Mouse (Mus musculus): ENCODE results near the gene Gtf3c6. TPM values are rescaled to one million over a fixed set of nuclear protein-coding genes. Genes with fewer than 3 reads are reported as not detected.

Gtf3c6 gene
- polyA plus RNA-seq, 1 experiment = 2.4 TPM

- H3K27ac ChIP-seq (ENCODE audit: insufficient read depth, low read depth, low read length) = peak overlapping the region; percentile 65
- TF ChIP-seq CTCF (IDR thresholded peaks at IDR 0.05; ENCODE audit: extremely low read depth, insufficient read length, insufficient replicate concordance, low read depth, low read length) = no peak
- no peak for TF ChIP-seq POLR2A (IDR thresholded peaks at IDR 0.05; ENCODE audit: low read depth, low read length)
- under 1% methylated on average over 5 of the region's 5 CpGs for WGBS
- H3K36me3 ChIP-seq (ENCODE audit: control insufficient read depth, insufficient read depth, low read length) = no peaks in the 10 kb centered on the region
- H3K4me3 ChIP-seq (ENCODE audit: low read depth, low read length) = no peak overlapping the region
- peaks cover 3% of the 10 kb centered on the region; the same call in 1 of the 2 replicates for H3K4me1 ChIP-seq (ENCODE audit: control insufficient read depth, insufficient read depth, insufficient read length, low read length)
- no peaks in the 10 kb centered on the region for H3K27me3 ChIP-seq (ENCODE audit: control insufficient read depth, insufficient read depth, low read length)
These were observed 1.1 kb upstream of the Gtf3c6 start for GRCm38 (mm10) chr10:40258976-40259375.

GRCm38 (mm10) chr10:40258401-40258966, 576 bp upstream of the Gtf3c6 start:
- TF ChIP-seq POLR2A (IDR thresholded peaks at IDR 0.05; ENCODE audit: low read depth, low read length) = peak; percentile 83; the same call in 1 of the 2 replicates
- peak; percentile 30; the same call in 1 of the 2 replicates for TF ChIP-seq CTCF (IDR thresholded peaks at IDR 0.05; ENCODE audit: extremely low read depth, insufficient read length, insufficient replicate concordance, low read depth, low read length)
- H3K27ac ChIP-seq (ENCODE audit: insufficient read depth, low read depth, low read length) = peak overlapping the region; percentile 65
- no peaks in the 10 kb centered on the region for H3K27me3 ChIP-seq (ENCODE audit: control insufficient read depth, insufficient read depth, low read length)
- 0% methylated on average over 12 of the region's 12 CpGs for WGBS
- H3K4me3 ChIP-seq (ENCODE audit: low read depth, low read length) = peak overlapping the region; percentile 22; the same call in 1 of the 2 replicates
- H3K4me1 ChIP-seq (ENCODE audit: control insufficient read depth, insufficient read depth, insufficient read length, low read length) = peaks cover 3% of the 10 kb centered on the region; the same call in 1 of the 2 replicates
- H3K36me3 ChIP-seq (ENCODE audit: control insufficient read depth, insufficient read depth, low read length) = peaks cover 3% of the 10 kb centered on the region; the same call in 1 of the 2 replicates

GRCm38 (mm10) chr10:40256716-40257115, 1.2 kb downstream of the Gtf3c6 start:
- under 1% methylated on average over 5 of the region's 5 CpGs for WGBS

GRCm38 (mm10) chr10:40250969-40251368, 6.9 kb downstream of the Gtf3c6 start:
- TF ChIP-seq CTCF (IDR thresholded peaks at IDR 0.05; ENCODE audit: extremely low read depth, insufficient read length, insufficient replicate concordance, low read depth, low read length) = no peak
- TF ChIP-seq POLR2A (IDR thresholded peaks at IDR 0.05; ENCODE audit: low read depth, low read length) = no peak
- WGBS = 66% methylated on average over 6 of the region's 6 CpGs
- peaks cover 35% of the 10 kb centered on the region for H3K36me3 ChIP-seq (ENCODE audit: control insufficient read depth, insufficient read depth, low read length)

More at GRCm38 (mm10) chr10:40256716-40257115, 1.2 kb downstream of the Gtf3c6 start:
- TF ChIP-seq POLR2A (IDR thresholded peaks at IDR 0.05; ENCODE audit: low read depth, low read length) = no peak
- no peak for TF ChIP-seq CTCF (IDR thresholded peaks at IDR 0.05; ENCODE audit: extremely low read depth, insufficient read length, insufficient replicate concordance, low read depth, low read length)
- H3K4me1 ChIP-seq (ENCODE audit: control insufficient read depth, insufficient read depth, insufficient read length, low read length) = peaks cover 3% of the 10 kb centered on the region; the same call in 1 of the 2 replicates
- no peaks in the 10 kb centered on the region for H3K27me3 ChIP-seq (ENCODE audit: control insufficient read depth, insufficient read depth, low read length)
- H3K36me3 ChIP-seq (ENCODE audit: control insufficient read depth, insufficient read depth, low read length) = peaks cover 15% of the 10 kb centered on the region; the same call in 1 of the 2 replicates
- H3K27ac ChIP-seq (ENCODE audit: insufficient read depth, low read depth, low read length) = peak overlapping the region; percentile 44; the same call in 1 of the 2 replicates
- peak overlapping the region; percentile 35 for H3K4me3 ChIP-seq (ENCODE audit: low read depth, low read length)

GRCm38 (mm10) chr10:40249625-40250024, 8.3 kb downstream of the Gtf3c6 start:
- Histone ChIP-seq H3K4me1 (ENCODE audit: control insufficient read depth, insufficient read depth, insufficient read length, low read length) (peaks cover 2% of the 10 kb centered on the region; the same call in 1 of the 2 replicates), H3K27ac (ENCODE audit: insufficient read depth, low read depth, low read length) (no peak overlapping the region), H3K36me3 (ENCODE audit: control insufficient read depth, insufficient read depth, low read length) (peaks cover 35% of the 10 kb centered on the region), H3K4me3 (ENCODE audit: low read depth, low read length) (no peak overlapping the region), H3K27me3 (ENCODE audit: control insufficient read depth, insufficient read depth, low read length) (no peaks in the 10 kb centered on the region)
- TF ChIP-seq POLR2A (IDR thresholded peaks at IDR 0.05; ENCODE audit: low read depth, low read length) (no peak), CTCF (IDR thresholded peaks at IDR 0.05; ENCODE audit: extremely low read depth, insufficient read length, insufficient replicate concordance, low read depth, low read length) (no peak)
- WGBS = 87% methylated on average over 9 of the region's 9 CpGs

More at GRCm38 (mm10) chr10:40250969-40251368, 6.9 kb downstream of the Gtf3c6 start:
- no peak overlapping the region for H3K27ac ChIP-seq (ENCODE audit: insufficient read depth, low read depth, low read length)
- H3K27me3 ChIP-seq (ENCODE audit: control insufficient read depth, insufficient read depth, low read length) = no peaks in the 10 kb centered on the region
- no peak overlapping the region for H3K4me3 ChIP-seq (ENCODE audit: low read depth, low read length)
- peaks cover 2% of the 10 kb centered on the region; the same call in 1 of the 2 replicates for H3K4me1 ChIP-seq (ENCODE audit: control insufficient read depth, insufficient read depth, insufficient read length, low read length)

GRCm38 (mm10) chr10:40247166-40247716, 10.7 kb downstream of the Gtf3c6 start:
- Histone ChIP-seq H3K4me3 (ENCODE audit: low read depth, low read length) (peak overlapping the region; percentile 81), H3K4me1 (ENCODE audit: control insufficient read depth, insufficient read depth, insufficient read length, low read length) (peaks cover 2% of the 10 kb centered on the region; the same call in 1 of the 2 replicates), H3K27me3 (ENCODE audit: control insufficient read depth, insufficient read depth, low read length) (no peaks in the 10 kb centered on the region), H3K27ac (ENCODE audit: insufficient read depth, low read depth, low read length) (0 out of 2 replicates have a peak overlapping the region, but pooled peaks have one; percentile 36), H3K36me3 (ENCODE audit: control insufficient read depth, insufficient read depth, low read length) (peaks cover 34% of the 10 kb centered on the region)
- WGBS = 24% methylated on average over 11 of the region's 11 CpGs
- TF ChIP-seq CTCF (IDR thresholded peaks at IDR 0.05; ENCODE audit: extremely low read depth, insufficient read length, insufficient replicate concordance, low read depth, low read length) = no peak
- TF ChIP-seq POLR2A (IDR thresholded peaks at IDR 0.05; ENCODE audit: low read depth, low read length) = no peak
